Mouse (Mus musculus): ENCODE results near the gene Etl4. TPM values are rescaled to one million over a fixed set of nuclear protein-coding genes. Genes with fewer than 3 reads are reported as not detected.

The Etl4 gene
- polyA plus RNA-seq, 2 experiments, result 38.3 to 44.9 TPM

- H3K4me3 ChIP-seq (replicated peaks; ENCODE audit: low read length), result no peak overlapping the region
- no peak for DNase-seq (ENCODE audit: low spot score)
- H3K9me3 ChIP-seq (ENCODE audit: control insufficient read depth, low read length), result no peaks in the 10 kb centered on the region
- H3K27me3 ChIP-seq (ENCODE audit: control insufficient read depth, insufficient read depth, low read length), result no peaks in the 10 kb centered on the region
- H3K4me1 ChIP-seq (ENCODE audit: control insufficient read depth, insufficient read depth, low read length), result no peaks in the 10 kb centered on the region
- TF ChIP-seq POLR2A (IDR thresholded peaks at IDR 0.05; ENCODE audit: borderline replicate concordance, extremely low read depth, insufficient read depth, insufficient read length), result no peak
- no peak for ATAC-seq (ENCODE audit: low FRiP score, low read depth)
- H3K9ac ChIP-seq (ENCODE audit: low read depth, low read length, severe bottlenecking), result no peak overlapping the region
- H3K27ac ChIP-seq (replicated peaks; ENCODE audit: low read depth, low read length), result no peak overlapping the region
- H3K4me2 ChIP-seq (replicated peaks; ENCODE audit: low read depth, low read length, severe bottlenecking), result no peak overlapping the region
- H3K36me3 ChIP-seq (ENCODE audit: control insufficient read depth, insufficient read depth, low read length), result no peaks in the 10 kb centered on the region
Measured at GRCm38 (mm10) chr2:20541261-20541660, 631.7 kb downstream of the Etl4 start.

GRCm38 (mm10) chr2:20542286-20542685 is 632.7 kb downstream of the Etl4 start:
- no peaks in the 10 kb centered on the region for H3K36me3 ChIP-seq (ENCODE audit: control insufficient read depth, insufficient read depth, low read length)
- H3K9me3 ChIP-seq (ENCODE audit: control insufficient read depth, low read length), result no peaks in the 10 kb centered on the region
- WGBS, result 84% methylated on average over 7 of the region's 7 CpGs
- H3K4me2 ChIP-seq (replicated peaks; ENCODE audit: low read depth, low read length, severe bottlenecking), result no peak overlapping the region
- ATAC-seq (ENCODE audit: low FRiP score, low read depth), result no peak
- H3K4me3 ChIP-seq (replicated peaks; ENCODE audit: low read length), result no peak overlapping the region
- peaks cover 7% of the 10 kb centered on the region; the same call in 1 of the 2 replicates for H3K4me1 ChIP-seq (ENCODE audit: control insufficient read depth, insufficient read depth, low read length)
- no peak for DNase-seq (ENCODE audit: low spot score)
- H3K27ac ChIP-seq (replicated peaks; ENCODE audit: low read depth, low read length), result no peak overlapping the region
- H3K9ac ChIP-seq (ENCODE audit: low read depth, low read length, severe bottlenecking), result no peak overlapping the region
- TF ChIP-seq POLR2A (IDR thresholded peaks at IDR 0.05; ENCODE audit: borderline replicate concordance, extremely low read depth, insufficient read depth, insufficient read length), result no peak
- H3K27me3 ChIP-seq (ENCODE audit: control insufficient read depth, insufficient read depth, low read length), result no peaks in the 10 kb centered on the region

GRCm38 (mm10) chr2:20545624-20546023 is 636.0 kb downstream of the Etl4 start:
- TF ChIP-seq POLR2A (IDR thresholded peaks at IDR 0.05; ENCODE audit: borderline replicate concordance, extremely low read depth, insufficient read depth, insufficient read length), result no peak
- Histone ChIP-seq H3K4me2 (replicated peaks; ENCODE audit: low read depth, low read length, severe bottlenecking) (no peak overlapping the region), H3K4me1 (ENCODE audit: control insufficient read depth, insufficient read depth, low read length) (peaks cover 14% of the 10 kb centered on the region), H3K27ac (replicated peaks; ENCODE audit: low read depth, low read length) (no peak overlapping the region), H3K36me3 (ENCODE audit: control insufficient read depth, insufficient read depth, low read length) (no peaks in the 10 kb centered on the region), H3K9me3 (ENCODE audit: control insufficient read depth, low read length) (no peaks in the 10 kb centered on the region), H3K27me3 (ENCODE audit: control insufficient read depth, insufficient read depth, low read length) (no peaks in the 10 kb centered on the region), H3K4me3 (replicated peaks; ENCODE audit: low read length) (no peak overlapping the region), H3K9ac (ENCODE audit: low read depth, low read length, severe bottlenecking) (no peak overlapping the region)
- no peak for DNase-seq (ENCODE audit: low spot score)
- WGBS, result 81% methylated on average over 2 of the region's 2 CpGs
- no peak for ATAC-seq (ENCODE audit: low FRiP score, low read depth)

- Histone ChIP-seq H3K4me2 (replicated peaks; ENCODE audit: low read depth, low read length, severe bottlenecking) (peak overlapping the region; percentile 40), H3K27ac (replicated peaks; ENCODE audit: low read depth, low read length) (no peak overlapping the region), H3K36me3 (ENCODE audit: control insufficient read depth, insufficient read depth, low read length) (no peaks in the 10 kb centered on the region), H3K27me3 (ENCODE audit: control insufficient read depth, insufficient read depth, low read length) (no peaks in the 10 kb centered on the region), H3K4me3 (replicated peaks; ENCODE audit: low read length) (peak overlapping the region; percentile 29; the same call in 1 of the 2 replicates), H3K9me3 (ENCODE audit: control insufficient read depth, low read length) (no peaks in the 10 kb centered on the region), H3K9ac (ENCODE audit: low read depth, low read length, severe bottlenecking) (no peak overlapping the region; the same call in 1 of the 2 replicates), H3K4me1 (ENCODE audit: control insufficient read depth, insufficient read depth, low read length) (peaks cover 14% of the 10 kb centered on the region)
- no peak for TF ChIP-seq POLR2A (IDR thresholded peaks at IDR 0.05; ENCODE audit: borderline replicate concordance, extremely low read depth, insufficient read depth, insufficient read length)
- no peak for DNase-seq (ENCODE audit: low spot score)
- 16% methylated on average over 11 of the region's 11 CpGs for WGBS
- ATAC-seq (ENCODE audit: low FRiP score, low read depth), result no peak
Measured at GRCm38 (mm10) chr2:20546496-20547348, 637.1 kb downstream of the Etl4 start.

GRCm38 (mm10) chr2:20547349-20547677 is 637.7 kb downstream of the Etl4 start:
- no peaks in the 10 kb centered on the region for H3K27me3 ChIP-seq (ENCODE audit: control insufficient read depth, insufficient read depth, low read length)
- peak overlapping the region; percentile 29 for H3K4me3 ChIP-seq (replicated peaks; ENCODE audit: low read length)
- DNase-seq (ENCODE audit: low spot score) (peak; percentile 33), ATAC-seq (ENCODE audit: low FRiP score, low read depth) (no peak)
- WGBS, result 10% methylated on average over 5 of the region's 5 CpGs
- peaks cover 14% of the 10 kb centered on the region for H3K4me1 ChIP-seq (ENCODE audit: control insufficient read depth, insufficient read depth, low read length)
- H3K9ac ChIP-seq (ENCODE audit: low read depth, low read length, severe bottlenecking), result no peak overlapping the region
- H3K36me3 ChIP-seq (ENCODE audit: control insufficient read depth, insufficient read depth, low read length), result no peaks in the 10 kb centered on the region
- H3K27ac ChIP-seq (replicated peaks; ENCODE audit: low read depth, low read length), result no peak overlapping the region; the same call in 1 of the 2 replicates
- no peak for TF ChIP-seq POLR2A (IDR thresholded peaks at IDR 0.05; ENCODE audit: borderline replicate concordance, extremely low read depth, insufficient read depth, insufficient read length)
- no peaks in the 10 kb centered on the region for H3K9me3 ChIP-seq (ENCODE audit: control insufficient read depth, low read length)
- H3K4me2 ChIP-seq (replicated peaks; ENCODE audit: low read depth, low read length, severe bottlenecking), result peak overlapping the region; percentile 40

Measured in limb, embryonic 14.5 days (tissue).